Mouse (Mus musculus) intestine, embryonic 14.5 days (tissue): Measurements from ENCODE around the gene Msh4. TPM values are rescaled to one million over a fixed set of nuclear protein-coding genes. Genes with fewer than 3 reads are reported as not detected.
"Not testable (repeated sequence)": the region's sequence is repeated elsewhere in the genome, so short reads cannot be mapped to it uniquely, and the experiment has no call there.

Source experiments
- ATAC-seq: fragments of 200-750 bp; cut with Nextera tagmentation; replicated peaks from 2 replicates; pipeline ENCODE4 v1.8.0; 2017; ENCODE audit warnings: low read depth, moderate number of reproducible peaks, moderate TSS enrichment, moderate library complexity; ENCODE audit not compliant: low FRiP score, low TSS enrichment
- DNase-seq: peaks from one replicate; pipeline ENCODE4 v3.0.0-alpha.2; 2018; ENCODE audit warnings: low spot score
- H3K27ac ChIP-seq: fragments of 300-500 bp; sonication (generic); 2 replicates; pipeline ENCODE4 v1.5.1; 2014; ENCODE audit warnings: low read depth, mild to moderate bottlenecking, control low read depth
- H3K27me3 ChIP-seq: fragments of 300-500 bp; sonication (generic); replicated peaks from 2 replicates; pipeline ENCODE4 v1.6.1; 2014; ENCODE audit warnings: low read length, control low read depth; ENCODE audit not compliant: control insufficient read depth, insufficient read depth
- H3K36me3 ChIP-seq: fragments of 300-500 bp; sonication (generic); 2 replicates; pipeline ENCODE4 v1.6.1; 2014; ENCODE audit warnings: low read length, control low read depth; ENCODE audit not compliant: control insufficient read depth, insufficient read depth
- H3K4me1 ChIP-seq: fragments of 300-500 bp; sonication (generic); replicated peaks from 2 replicates; pipeline ENCODE4 v1.6.1; 2014; ENCODE audit warnings: low read length, control low read depth, mixed read lengths; ENCODE audit not compliant: control insufficient read depth, insufficient read depth
- H3K4me2 ChIP-seq: fragments of 300-500 bp; sonication (generic); 2 replicates; pipeline ENCODE4 v1.6.1; 2014; ENCODE audit warnings: low read length
- H3K4me3 ChIP-seq: fragments of 300-500 bp; sonication (generic); 2 replicates; pipeline ENCODE4 v1.5.1; 2014; ENCODE audit warnings: low read depth, low read length, control low read depth, mixed read lengths
- H3K9ac ChIP-seq: fragments of 300-500 bp; sonication (generic); 2 replicates; pipeline ENCODE4 v1.6.1; 2014; ENCODE audit warnings: mild to moderate bottlenecking, low read length
- H3K9me3 ChIP-seq: fragments of 300-500 bp; sonication (generic); 2 replicates; pipeline ENCODE4 v1.6.1; 2016; ENCODE audit warnings: low read length, control low read depth; ENCODE audit not compliant: control insufficient read depth
- WGBS: fragments of 180-500 bp; shearing (Covaris S2); extraction: QIAGEN DNeasy Blood & Tissue Kit; methylation state at CpG from one replicate; pipeline ENCODE4 v1.1.7; 2014; 5-methylcytosine and 5-hydroxymethylcytosine counted together
- polyA plus RNA-seq: library from polyadenylated mRNA; unstranded; fragments of >200 nt; fragmentation: Nextera tagmentation; extraction: Ambion mirVana; gene quantifications from 2 replicates; pipeline ENCODE4 v1.2.1, GENCODE M21; 2014

The Msh4 gene
- polyA plus RNA-seq, 1 experiment from 2014 or later = 0.05 TPM

GRCm38 (mm10) chr3:153832654-153832945 lies 73.3 kb downstream of the Msh4 start:
- no peaks in the 10 kb centered on the region for H3K27me3 ChIP-seq
- no peaks in the 10 kb centered on the region for H3K9me3 ChIP-seq
- no peak overlapping the region for H3K4me2 ChIP-seq
- H3K36me3 ChIP-seq = no peaks in the 10 kb centered on the region
- no peak overlapping the region for H3K27ac ChIP-seq
- no peak overlapping the region for H3K4me3 ChIP-seq
- H3K4me1 ChIP-seq = no peaks in the 10 kb centered on the region
- 64% methylated on average over 6 of the region's 6 CpGs for WGBS
- ATAC-seq (no peak), DNase-seq (no peak)
- no peak overlapping the region for H3K9ac ChIP-seq

- Histone ChIP-seq H3K9me3 (no peaks in the 10 kb centered on the region), H3K9ac (no peak overlapping the region), H3K4me2 (no peak overlapping the region), H3K27me3 (no peaks in the 10 kb centered on the region), H3K4me1 (no peaks in the 10 kb centered on the region), H3K27ac (no peak overlapping the region), H3K36me3 (no peaks in the 10 kb centered on the region), H3K4me3 (no peak overlapping the region)
- no peak for DNase-seq
- 82% methylated on average over 4 of the region's 4 CpGs for WGBS
- no peak for ATAC-seq
Observed at GRCm38 (mm10) chr3:153831873-153832653, 73.9 kb downstream of the Msh4 start.

- 78% methylated on average over 11 of the region's 11 CpGs for WGBS
- H3K9ac ChIP-seq = no peak overlapping the region
- no peak overlapping the region for H3K27ac ChIP-seq
- H3K4me3 ChIP-seq = no peak overlapping the region
- H3K4me2 ChIP-seq = no peak overlapping the region
- H3K4me1 ChIP-seq = no peaks in the 10 kb centered on the region
- no peaks in the 10 kb centered on the region for H3K27me3 ChIP-seq
- DNase-seq (no peak), ATAC-seq (no peak)
- no peaks in the 10 kb centered on the region for H3K9me3 ChIP-seq
- H3K36me3 ChIP-seq = no peaks in the 10 kb centered on the region
Observed at GRCm38 (mm10) chr3:153831014-153831872, 74.7 kb downstream of the Msh4 start.

GRCm38 (mm10) chr3:153829788-153830187 lies 76.2 kb downstream of the Msh4 start:
- H3K4me3 ChIP-seq, H3K27me3 ChIP-seq, H3K36me3 ChIP-seq, H3K9ac ChIP-seq, H3K27ac ChIP-seq, H3K4me2 ChIP-seq, H3K9me3 ChIP-seq, DNase-seq, ATAC-seq, H3K4me1 ChIP-seq: not testable (repeated sequence)
- 90% methylated on average over 3 of the region's 3 CpGs for WGBS

GRCm38 (mm10) chr3:153826616-153827015 lies 79.3 kb downstream of the Msh4 start:
- Histone ChIP-seq H3K9ac (no peak overlapping the region), H3K4me3 (no peak overlapping the region), H3K36me3 (no peaks in the 10 kb centered on the region), H3K9me3 (no peaks in the 10 kb centered on the region), H3K4me1 (peaks cover 8% of the 10 kb centered on the region), H3K27ac (no peak overlapping the region), H3K27me3 (no peaks in the 10 kb centered on the region), H3K4me2 (no peak overlapping the region)
- ATAC-seq (no peak), DNase-seq (no peak)
- WGBS = 38% methylated on average over 6 of the region's 6 CpGs

GRCm38 (mm10) chr3:153825197-153825596 lies 80.7 kb downstream of the Msh4 start:
- peaks cover 8% of the 10 kb centered on the region for H3K4me1 ChIP-seq

GRCm38 (mm10) chr3:153823671-153824515 lies 82.0 kb downstream of the Msh4 start:
- no peak overlapping the region for H3K9ac ChIP-seq
- no peak overlapping the region for H3K4me3 ChIP-seq
- peaks cover 8% of the 10 kb centered on the region for H3K4me1 ChIP-seq
- H3K36me3 ChIP-seq = no peaks in the 10 kb centered on the region
- peak overlapping the region; percentile 43; the same call in 1 of the 2 replicates for H3K27ac ChIP-seq
- DNase-seq (no peak), ATAC-seq (no peak)
- no peaks in the 10 kb centered on the region for H3K9me3 ChIP-seq
- H3K27me3 ChIP-seq = no peaks in the 10 kb centered on the region
- no peak overlapping the region for H3K4me2 ChIP-seq
- 48% methylated on average over 11 of the region's 11 CpGs for WGBS

More at GRCm38 (mm10) chr3:153825197-153825596, 80.7 kb downstream of the Msh4 start:
- Histone ChIP-seq H3K27me3 (no peaks in the 10 kb centered on the region), H3K4me3 (no peak overlapping the region), H3K27ac (no peak overlapping the region), H3K9me3 (no peaks in the 10 kb centered on the region), H3K4me2 (no peak overlapping the region), H3K36me3 (no peaks in the 10 kb centered on the region), H3K9ac (no peak overlapping the region)
- 89% methylated on average over 10 of the region's 10 CpGs for WGBS
- ATAC-seq (no peak), DNase-seq (no peak)

GRCm38 (mm10) chr3:153819438-153819837 lies 86.5 kb downstream of the Msh4 start:
- peaks cover 3% of the 10 kb centered on the region; the same call in 1 of the 2 replicates for H3K9me3 ChIP-seq
- no peak overlapping the region for H3K4me2 ChIP-seq
- H3K4me3 ChIP-seq = no peak overlapping the region
- no peak overlapping the region for H3K27ac ChIP-seq
- no peak for DNase-seq
- ATAC-seq = no peak
- H3K4me1 ChIP-seq = peaks cover 19% of the 10 kb centered on the region
- no peaks in the 10 kb centered on the region for H3K36me3 ChIP-seq
- 89% methylated on average over 9 of the region's 9 CpGs for WGBS
- H3K9ac ChIP-seq = no peak overlapping the region
- H3K27me3 ChIP-seq = no peaks in the 10 kb centered on the region
